Mouse (Mus musculus): ENCODE data around the gene Atp6v0a1.
A peak's percentile ranks its signal among the peaks of the same experiment; 100 is the strongest.

Gene Atp6v0a1

GRCm38 (mm10) chr11:101027121-101027520 is 17.9 kb downstream of the Atp6v0a1 start:
- no peak for DNase-seq (ENCODE audit: low spot score in 2 of 2)

DNA sequence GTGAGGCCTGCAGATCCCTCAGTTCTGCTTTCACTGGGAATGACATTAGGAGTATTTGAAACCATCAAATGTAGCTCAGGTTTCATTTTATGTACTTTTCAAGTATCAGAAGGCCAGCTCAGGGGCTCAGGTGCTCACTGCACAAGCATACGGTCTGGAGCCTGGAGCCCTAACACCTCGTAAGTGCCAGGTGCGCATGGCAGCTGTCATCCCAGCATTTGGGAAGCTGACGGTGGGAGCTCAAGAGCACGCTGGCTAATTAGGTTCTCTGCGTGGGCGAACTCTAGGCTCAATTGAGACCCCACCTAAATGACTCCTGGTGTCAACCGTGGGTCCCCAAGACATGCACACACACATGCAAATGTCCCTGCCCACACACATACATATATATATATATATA is 20.1 kb downstream of the Atp6v0a1 start:
- no peak for DNase-seq (ENCODE audit: low spot score in 2 of 2)

DNA sequence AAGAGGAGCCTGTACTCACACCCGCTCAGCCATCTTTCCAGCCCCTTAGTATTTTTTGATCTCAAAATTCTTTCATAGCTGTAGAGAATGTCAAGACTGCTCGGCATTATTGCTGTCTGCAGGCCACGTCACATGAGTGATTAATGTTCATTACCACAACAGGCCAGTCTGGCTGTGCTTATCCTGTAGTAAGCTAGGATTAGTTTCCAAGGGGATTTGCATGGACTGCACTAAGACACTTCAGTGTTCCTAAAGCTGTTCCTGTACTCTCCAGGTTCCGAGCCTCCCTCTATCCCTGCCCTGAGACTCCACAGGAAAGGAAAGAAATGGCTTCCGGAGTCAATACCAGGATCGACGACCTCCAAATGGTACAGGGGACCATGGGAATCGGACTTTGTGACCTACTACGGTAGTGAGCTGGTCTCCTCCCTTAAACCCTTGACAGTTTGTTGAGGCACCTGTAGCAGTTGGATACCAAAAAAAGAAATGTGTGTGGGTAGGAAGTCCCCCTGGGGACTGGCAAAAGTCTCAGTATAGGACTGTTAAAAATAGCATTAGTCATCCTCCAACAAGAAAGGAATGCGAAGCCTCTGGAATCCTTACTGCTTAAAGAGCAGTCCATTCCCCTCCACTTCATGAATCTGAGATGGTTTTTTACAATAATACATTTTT is 21.0 kb downstream of the Atp6v0a1 start:
- no peak for DNase-seq (ENCODE audit: low spot score in 2 of 2)

DNA sequence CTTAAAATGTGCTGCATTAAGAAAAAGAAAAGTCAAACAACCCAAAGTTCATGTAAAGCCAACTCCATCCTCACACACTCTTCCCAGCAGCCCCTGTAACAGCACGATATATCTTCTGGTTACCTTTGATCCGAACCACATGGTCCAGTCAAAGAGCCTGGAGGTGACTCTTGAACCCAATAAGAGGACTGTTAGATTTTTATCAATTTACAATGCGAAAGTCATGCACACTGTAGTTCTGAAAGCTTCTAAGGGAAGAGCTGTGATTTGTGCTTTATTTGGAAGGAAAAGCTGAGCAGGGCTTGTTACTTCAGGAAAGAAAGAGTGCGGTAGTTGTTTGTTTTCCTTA is 21.5 kb downstream of the Atp6v0a1 start:
- no peak for DNase-seq (ENCODE audit: low spot score in 2 of 2)

DNA sequence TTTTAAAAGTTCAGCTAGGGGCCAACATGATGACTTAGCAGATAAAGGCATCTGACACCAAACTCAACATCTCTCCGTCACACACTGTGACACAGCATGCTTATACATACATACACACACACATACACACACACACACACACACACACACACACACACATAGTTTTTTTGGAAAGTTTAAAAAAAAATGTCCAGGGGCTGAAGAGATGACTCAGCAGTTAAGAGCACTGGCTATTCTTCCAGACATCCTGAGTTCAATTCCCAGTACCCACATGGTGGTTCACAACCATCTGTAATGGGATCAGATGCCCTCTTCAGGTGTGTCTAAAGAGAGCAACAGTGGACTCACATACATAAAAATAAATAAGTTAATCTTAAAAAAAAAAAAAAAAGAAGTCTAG is 22.2 kb downstream of the Atp6v0a1 start:
- no peak for DNase-seq (ENCODE audit: low spot score in 2 of 2)

GRCm38 (mm10) chr11:101033856-101034500 is 24.7 kb downstream of the Atp6v0a1 start:
- DNase-seq (ENCODE audit: low spot score in 2 of 2), result no peak

GRCm38 (mm10) chr11:101034614-101035327 is 25.5 kb downstream of the Atp6v0a1 start:
- DNase-seq (ENCODE audit: low spot score in 2 of 2), result no peak

GRCm38 (mm10) chr11:101035328-101035695 is 26.1 kb downstream of the Atp6v0a1 start:
- no peak for DNase-seq (ENCODE audit: low spot score in 2 of 2)

DNA sequence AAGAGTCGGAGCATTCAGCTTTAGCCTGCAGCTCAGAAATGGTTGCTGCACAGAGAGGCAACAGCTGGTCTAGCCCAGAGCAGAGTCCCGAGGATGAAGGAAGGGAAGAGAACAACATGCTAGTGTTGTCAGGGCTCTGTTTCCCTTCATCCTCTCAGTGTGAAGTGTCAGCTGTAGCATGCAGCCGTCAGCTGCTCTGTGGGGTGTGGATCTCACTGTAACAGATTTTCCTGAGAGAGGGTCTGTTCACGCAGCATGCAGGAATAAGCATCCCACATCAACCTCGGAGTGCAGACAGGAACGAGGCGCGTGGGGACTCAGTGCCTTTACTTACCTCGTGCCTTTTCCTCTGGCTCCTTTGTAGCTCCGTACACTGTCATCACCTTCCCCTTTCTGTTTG is 28.5 kb downstream of the Atp6v0a1 start:
- no peak for DNase-seq (ENCODE audit: low spot score in 2 of 2)

DNA sequence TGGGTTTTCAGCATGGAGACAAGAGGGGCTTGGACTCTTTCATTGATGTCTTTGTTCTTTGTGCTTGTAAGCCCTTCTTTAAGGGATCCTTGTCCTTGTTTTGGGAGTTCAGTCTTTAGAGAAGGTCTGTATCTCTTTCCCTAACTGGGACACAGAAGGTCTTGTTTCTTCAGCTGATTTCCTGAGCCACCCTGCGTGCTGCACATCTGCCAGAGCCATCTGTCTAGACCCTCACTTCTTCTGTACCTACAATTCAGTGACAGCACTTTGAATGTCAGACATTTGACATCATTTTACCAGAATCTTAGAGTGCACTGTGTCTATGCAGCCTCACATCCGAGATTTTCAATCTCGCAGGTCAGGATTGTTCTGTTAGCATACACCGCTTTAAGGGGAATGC is 36.6 kb downstream of the Atp6v0a1 start:
- DNase-seq (ENCODE audit: low spot score in 2 of 2), result no peak

- no peak for DNase-seq (ENCODE audit: low spot score in 2 of 2)
Observed at GRCm38 (mm10) chr11:101046440-101046839, 37.2 kb downstream of the Atp6v0a1 start.

DNA sequence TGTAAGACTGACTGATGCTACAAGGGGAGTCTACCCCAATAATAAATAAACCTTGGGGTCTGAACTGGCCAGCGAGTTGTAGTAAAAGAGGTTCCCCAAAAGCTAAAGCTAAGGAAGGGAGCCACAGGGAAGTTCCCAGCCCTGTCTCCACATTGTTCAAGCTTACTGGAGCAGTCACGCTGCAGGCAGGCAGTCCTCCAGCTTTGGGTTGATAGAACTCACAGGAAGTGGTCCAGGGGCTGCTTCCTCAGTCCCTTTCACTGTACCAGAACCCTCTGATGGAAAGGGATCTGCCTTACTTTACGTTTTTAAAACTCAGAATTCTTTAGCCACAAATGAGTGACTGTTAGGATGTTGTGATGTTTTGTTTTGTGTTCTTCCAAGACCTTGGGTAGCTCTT is 38.2 kb downstream of the Atp6v0a1 start:
- DNase-seq (ENCODE audit: low spot score in 2 of 2), result no peak

DNA sequence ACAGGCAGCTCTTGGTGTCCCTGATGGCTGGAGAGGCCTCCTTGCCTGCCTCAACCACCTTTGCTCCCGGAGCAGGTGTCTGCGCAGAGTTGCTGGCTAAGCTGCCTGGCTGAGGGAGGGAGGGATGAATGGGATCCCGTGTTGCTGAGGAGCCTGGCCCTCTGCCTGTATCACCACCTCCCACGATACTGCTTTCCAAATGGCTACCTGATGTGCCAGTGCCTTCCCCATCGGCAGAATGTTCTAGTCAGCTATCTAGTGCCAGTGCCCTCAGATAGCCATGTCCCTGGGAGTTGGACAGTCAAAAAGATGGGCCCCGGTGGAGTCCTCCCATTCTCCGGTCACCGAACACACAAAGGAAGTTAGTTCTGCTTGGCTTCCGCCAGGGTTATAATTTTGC is 41.1 kb downstream of the Atp6v0a1 start:
- no peak for DNase-seq (ENCODE audit: low spot score in 2 of 2)

- no peak for DNase-seq (ENCODE audit: low spot score in 2 of 2)
Observed at GRCm38 (mm10) chr11:101051051-101051493, 41.8 kb downstream of the Atp6v0a1 start.

- DNase-seq (ENCODE audit: low spot score in 2 of 2), result no peak
Observed at GRCm38 (mm10) chr11:101051617-101052016, 42.4 kb downstream of the Atp6v0a1 start.

DNA sequence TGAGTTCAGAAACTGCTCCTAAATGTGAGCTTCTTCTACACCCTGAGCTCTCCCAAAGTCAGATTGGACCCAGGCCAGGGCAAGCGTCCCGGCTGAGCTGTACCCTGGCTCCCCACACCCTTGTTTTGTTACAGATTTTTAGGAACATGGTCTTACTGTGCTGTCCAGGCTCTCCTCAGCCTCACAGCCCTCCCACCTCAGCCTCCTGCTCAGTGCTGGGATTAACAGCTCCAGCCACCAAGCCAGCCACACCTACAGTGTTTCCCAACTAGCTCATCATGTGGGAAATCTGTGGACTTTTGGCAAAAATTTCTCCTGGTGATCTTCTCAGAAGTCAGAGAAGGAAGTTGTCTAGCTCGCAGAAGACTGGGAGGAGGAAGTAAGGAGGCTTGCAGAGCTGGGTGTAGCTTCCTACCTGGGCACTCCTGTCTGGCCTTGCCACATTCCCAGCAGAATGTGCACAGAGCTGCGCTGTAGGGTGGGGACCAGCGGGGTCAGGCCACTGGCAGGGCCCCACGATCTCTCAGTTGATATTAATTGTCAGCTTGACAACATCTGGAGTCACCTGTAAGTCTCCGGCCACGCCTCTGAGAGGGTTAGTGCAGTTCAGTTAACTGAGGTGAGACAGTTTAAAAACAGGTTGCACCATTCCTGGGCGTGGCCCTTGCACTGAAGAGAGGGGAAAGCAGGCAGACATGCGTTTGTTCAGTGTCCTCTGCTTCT is 43.7 kb downstream of the Atp6v0a1 start:
- DNase-seq (ENCODE audit: low spot score in 2 of 2), result peak in 1 of 2 experiments; percentile 33

DNA sequence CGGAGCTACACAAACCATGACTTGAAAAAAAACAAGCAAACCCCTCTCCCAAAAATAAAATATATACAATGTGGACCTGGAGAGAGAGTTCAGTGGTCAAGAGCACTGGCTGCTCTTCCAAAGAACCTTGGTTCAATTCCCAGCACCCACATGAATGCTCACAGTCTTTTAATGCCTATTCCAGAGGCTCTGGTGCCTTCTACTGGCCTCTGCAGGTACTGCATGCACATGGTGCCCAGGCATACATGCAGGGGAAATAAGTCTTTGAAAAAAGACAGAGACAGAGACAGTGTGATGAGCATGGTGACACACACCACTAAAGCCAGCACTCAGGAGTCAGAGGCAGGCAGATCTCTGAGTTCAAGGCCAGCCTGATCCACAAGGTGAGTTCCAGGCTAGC is 44.7 kb downstream of the Atp6v0a1 start:
- peak in 1 of 2 experiments; percentile 56 for DNase-seq (ENCODE audit: low spot score in 2 of 2)

GRCm38 (mm10) chr11:101055418-101055817 is 46.2 kb downstream of the Atp6v0a1 start:
- DNase-seq (ENCODE audit: low spot score in 2 of 2), result peak in 1 of 2 experiments; percentile 24

GRCm38 (mm10) chr11:101056885-101057284 is 47.6 kb downstream of the Atp6v0a1 start:
- no peak for DNase-seq (ENCODE audit: low spot score in 2 of 2)

GRCm38 (mm10) chr11:101057860-101058259 is 48.6 kb downstream of the Atp6v0a1 start:
- peak; percentile 89 to 93 for DNase-seq (ENCODE audit: low spot score in 2 of 2)

DNA sequence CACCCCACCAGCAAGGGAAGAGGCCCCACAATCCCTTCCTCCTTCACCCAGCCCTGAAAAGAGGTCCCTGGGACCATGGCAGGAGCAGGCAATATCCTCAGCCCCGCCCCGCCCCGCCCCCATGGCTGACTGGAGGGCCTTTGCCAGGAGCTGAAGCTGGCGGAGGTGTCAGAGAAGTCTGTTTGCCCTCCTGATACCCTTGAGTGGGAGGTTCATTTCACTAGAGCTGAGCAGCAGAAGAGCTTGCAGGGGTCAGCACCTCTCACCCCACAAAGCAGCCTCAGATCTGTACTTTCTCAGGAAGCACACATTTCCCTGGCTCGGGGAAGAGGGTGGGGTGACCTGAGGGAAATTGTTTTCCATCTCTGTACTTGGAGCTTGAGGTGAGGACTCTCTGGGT is 49.5 kb downstream of the Atp6v0a1 start:
- peak in 1 of 2 experiments; percentile 13 for DNase-seq (ENCODE audit: low spot score in 2 of 2)

GRCm38 (mm10) chr11:101059473-101059872 is 50.2 kb downstream of the Atp6v0a1 start:
- DNase-seq (ENCODE audit: low spot score in 2 of 2), result peak in 1 of 2 experiments; percentile 16
